Mouse (Mus musculus) hindbrain, embryonic 14.5 days (tissue): ENCODE data around the gene Abcd2. TPM values are rescaled to one million over a fixed set of nuclear protein-coding genes. Genes with fewer than 3 reads are reported as not detected.

ENCODE experiments used
- ATAC-seq: fragments of 200-750 bp; cut with Nextera tagmentation; 2 replicates; pipeline ENCODE4 v1.8.0; 2017; ENCODE audit warnings: moderate number of reproducible peaks, mild to moderate bottlenecking, moderate TSS enrichment, moderate library complexity; ENCODE audit not compliant: low FRiP score
- DNase-seq: peaks from one replicate; pipeline ENCODE4 v3.0.0-alpha.2; 2015; ENCODE audit warnings: low spot score
- H3K27ac ChIP-seq: fragments of 300-500 bp; sonication (generic); 2 replicates; pipeline ENCODE4 v1.5.1; 2014; ENCODE audit warnings: mild to moderate bottlenecking, moderate library complexity
- H3K27me3 ChIP-seq: fragments of 300-500 bp; sonication (generic); 2 replicates; pipeline ENCODE4 v1.6.1; 2014; ENCODE audit warnings: mild to moderate bottlenecking, low read length, mixed read lengths; ENCODE audit not compliant: control insufficient read depth, insufficient read depth
- H3K36me3 ChIP-seq: fragments of 300-500 bp; sonication (generic); replicated peaks from 2 replicates; pipeline ENCODE4 v1.6.1; 2014; ENCODE audit not compliant: control insufficient read depth, insufficient read depth
- H3K4me1 ChIP-seq: fragments of 300-500 bp; sonication (generic); replicated peaks from 2 replicates; pipeline ENCODE4 v1.6.1; 2014; ENCODE audit warnings: antibody characterized with exemption, low read length, mixed read lengths; ENCODE audit not compliant: control insufficient read depth, insufficient read depth
- H3K4me2 ChIP-seq: fragments of 300-500 bp; sonication (generic); replicated peaks from 2 replicates; pipeline ENCODE4 v1.6.1; 2014; ENCODE audit warnings: mild to moderate bottlenecking, moderate library complexity
- H3K4me3 ChIP-seq: fragments of 300-500 bp; sonication (generic); replicated peaks from 2 replicates; pipeline ENCODE4 v1.5.1; 2014; ENCODE audit warnings: mild to moderate bottlenecking, low read length
- H3K9ac ChIP-seq: fragments of 300-500 bp; sonication (generic); 2 replicates; pipeline ENCODE4 v1.6.1; 2014
- H3K9me3 ChIP-seq: fragments of 300-500 bp; sonication (generic); 2 replicates; pipeline ENCODE4 v1.6.1; 2016; ENCODE audit warnings: low read length; ENCODE audit not compliant: control insufficient read depth
- WGBS: fragments of 180-500 bp; shearing (Covaris S2); extraction: QIAGEN DNeasy Blood & Tissue Kit; methylation state at CpG from one replicate; pipeline ENCODE4 v1.1.7; 2014; 5-methylcytosine and 5-hydroxymethylcytosine counted together
- polyA plus RNA-seq: library from polyadenylated mRNA; unstranded; fragments of >200 nt; fragmentation: Nextera tagmentation; extraction: Ambion mirVana; gene quantifications from 2 replicates; pipeline ENCODE4 v1.2.1, GENCODE M21; 2014

The Abcd2 gene
- polyA plus RNA-seq, result 7.0 and 7.6 TPM in 2 replicates

DNA sequence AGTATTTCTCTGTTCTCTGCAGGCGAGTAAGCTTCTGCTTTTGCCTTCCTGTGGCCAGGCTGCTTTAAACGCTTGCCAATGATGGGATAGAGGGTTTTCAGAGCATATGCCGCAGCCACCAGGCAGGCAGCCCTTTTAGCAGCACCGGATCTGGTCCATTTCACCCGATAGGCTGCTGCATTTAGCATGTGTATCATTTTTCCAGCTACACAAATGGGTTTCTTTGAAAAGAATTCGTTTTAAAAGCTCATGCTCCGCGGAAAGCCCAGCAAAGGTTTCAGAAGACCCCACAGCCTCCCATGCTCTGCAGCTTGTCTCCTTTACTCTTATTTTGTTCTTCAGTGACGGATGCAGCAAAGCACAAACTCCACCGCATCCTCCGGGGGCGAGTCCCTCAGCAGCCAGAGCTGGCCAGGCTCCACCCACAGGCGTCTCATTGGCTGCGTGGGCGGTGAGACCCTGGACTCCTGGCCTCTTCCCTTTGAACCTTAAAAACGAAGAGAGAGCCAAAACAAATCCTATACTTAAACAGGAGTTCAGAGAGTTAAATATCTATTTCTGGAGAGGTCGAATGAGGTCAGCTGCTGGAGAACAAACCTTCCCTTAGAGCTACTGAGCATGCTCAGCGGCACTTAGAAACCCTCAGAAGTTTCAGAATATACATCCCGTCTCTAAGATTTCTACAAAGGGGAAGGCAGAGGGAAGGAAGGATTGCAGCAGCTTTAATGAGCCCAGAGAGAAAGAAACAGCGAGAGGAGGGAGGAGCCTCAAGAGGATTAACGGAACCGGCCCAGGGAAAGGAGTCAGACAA is at the start of gene Abcd2:
Abcd2 (minus strand) TSS at position 388 of the 811 bp plus-strand sequence.
- whole genome bisulfite sequencing, result under 1% methylated on average over 22 of the region's 22 CpGs
- Histone ChIP-seq H3K27me3 (no peaks in the 10 kb centered on the region), H3K27ac (peak within 1 kb of the TSS; percentile 82), H3K36me3 (no peaks in the 10 kb centered on the region), H3K9ac (peak within 1 kb of the TSS; percentile 60), H3K4me1 (peaks cover 9% of the 10 kb centered on the region; the same call in 1 of the 2 replicates), H3K4me2 (peak within 1 kb of the TSS; percentile 84), H3K4me3 (peak within 1 kb of the TSS; percentile 50), H3K9me3 (no peaks in the 10 kb centered on the region)
- ATAC-seq (peak; percentile 96), DNase-seq (peak; percentile 77)

DNA sequence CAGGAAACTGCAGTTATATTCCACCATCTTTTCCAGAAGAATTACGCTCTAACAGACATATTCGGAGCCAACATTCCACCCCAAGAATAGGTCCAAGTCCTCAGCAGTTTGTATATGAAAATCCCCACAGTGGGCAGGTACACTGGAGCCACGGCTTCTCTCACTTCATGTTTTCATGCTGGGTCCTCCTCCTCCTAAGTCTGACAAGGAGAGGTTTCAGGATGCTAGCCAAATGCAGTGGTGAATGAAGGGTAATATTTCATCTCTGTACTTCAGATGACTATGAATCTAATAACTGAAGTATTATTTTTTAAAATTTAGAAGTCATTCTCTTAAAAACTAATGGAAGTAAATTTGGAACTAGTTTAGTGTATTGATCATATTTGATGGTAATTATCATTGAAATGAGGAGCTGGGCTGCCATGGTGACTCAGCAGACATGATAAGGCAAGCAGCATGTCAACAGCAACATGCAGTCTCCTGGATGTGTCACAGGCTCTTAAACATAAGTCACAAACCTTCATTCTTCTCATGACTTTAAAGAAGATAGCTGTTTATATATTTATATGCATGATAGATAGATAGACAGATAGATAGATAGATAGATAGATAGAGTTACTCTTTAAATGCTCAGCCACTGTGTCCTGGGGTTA is 49.2 kb upstream of the Abcd2 start:
- ATAC-seq (no peak), DNase-seq (no peak)
- no peak overlapping the region for H3K4me2 ChIP-seq
- H3K27ac ChIP-seq, result no peak overlapping the region
- H3K36me3 ChIP-seq, result no peaks in the 10 kb centered on the region
- no peaks in the 10 kb centered on the region for H3K4me1 ChIP-seq
- no peaks in the 10 kb centered on the region for H3K27me3 ChIP-seq
- no peak overlapping the region for H3K9ac ChIP-seq
- H3K4me3 ChIP-seq, result no peak overlapping the region
- no peaks in the 10 kb centered on the region for H3K9me3 ChIP-seq
- 90% methylated on average over 3 of the region's 3 CpGs for WGBS

DNA sequence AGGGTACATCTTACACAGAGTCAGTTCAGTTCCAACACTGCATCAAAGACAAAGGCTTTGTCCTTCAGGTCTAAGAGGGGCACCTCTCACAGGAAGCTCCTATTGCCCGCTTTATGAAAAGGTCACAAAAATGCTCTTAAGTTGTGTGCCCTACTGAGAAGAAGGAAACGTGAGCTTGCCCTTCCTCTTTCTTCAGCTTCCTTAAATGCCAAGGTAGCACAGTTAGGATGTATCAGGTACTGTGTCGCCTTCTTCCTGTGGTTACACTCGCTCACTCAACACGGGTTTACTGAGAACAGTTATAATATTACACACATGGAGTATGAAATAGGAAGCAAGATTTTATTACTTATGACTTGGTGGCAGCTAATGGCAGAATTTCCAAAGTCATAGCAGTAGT is 45.7 kb upstream of the Abcd2 start:
- Histone ChIP-seq H3K4me3 (no peak overlapping the region), H3K9ac (no peak overlapping the region), H3K27ac (no peak overlapping the region), H3K4me2 (no peak overlapping the region), H3K27me3 (no peaks in the 10 kb centered on the region), H3K36me3 (no peaks in the 10 kb centered on the region), H3K4me1 (no peaks in the 10 kb centered on the region), H3K9me3 (no peaks in the 10 kb centered on the region)
- DNase-seq, result no peak
- ATAC-seq, result no peak
- WGBS, result 86% methylated on average over 5 of the region's 5 CpGs

DNA sequence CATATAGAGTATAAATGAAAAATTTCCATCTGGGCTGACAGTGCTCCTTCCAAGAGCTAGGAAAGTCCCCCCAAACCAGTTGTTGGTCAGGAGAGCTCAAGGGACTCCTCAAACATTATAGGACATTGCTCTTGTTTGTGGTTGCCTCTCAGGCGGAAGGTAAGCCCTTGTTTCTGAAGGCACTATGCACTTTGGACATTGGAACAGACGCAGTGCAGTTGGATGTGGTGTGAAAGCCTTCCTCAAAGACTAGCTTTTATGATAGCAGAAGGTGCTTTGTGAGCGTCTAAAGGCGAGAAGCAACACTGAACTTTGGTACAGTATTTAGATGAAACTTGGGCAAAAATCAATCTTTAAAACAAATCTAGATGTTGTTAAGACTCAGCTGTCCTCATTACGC is 14.9 kb upstream of the Abcd2 start:
- H3K4me2 ChIP-seq, result no peak overlapping the region
- no peak overlapping the region for H3K4me3 ChIP-seq
- H3K9me3 ChIP-seq, result no peaks in the 10 kb centered on the region
- no peak overlapping the region for H3K9ac ChIP-seq
- H3K27me3 ChIP-seq, result no peaks in the 10 kb centered on the region
- H3K27ac ChIP-seq, result no peak overlapping the region
- DNase-seq (no peak), ATAC-seq (no peak)
- no peaks in the 10 kb centered on the region for H3K36me3 ChIP-seq
- 93% methylated on average over 5 of the region's 5 CpGs for WGBS
- H3K4me1 ChIP-seq, result no peaks in the 10 kb centered on the region

DNA sequence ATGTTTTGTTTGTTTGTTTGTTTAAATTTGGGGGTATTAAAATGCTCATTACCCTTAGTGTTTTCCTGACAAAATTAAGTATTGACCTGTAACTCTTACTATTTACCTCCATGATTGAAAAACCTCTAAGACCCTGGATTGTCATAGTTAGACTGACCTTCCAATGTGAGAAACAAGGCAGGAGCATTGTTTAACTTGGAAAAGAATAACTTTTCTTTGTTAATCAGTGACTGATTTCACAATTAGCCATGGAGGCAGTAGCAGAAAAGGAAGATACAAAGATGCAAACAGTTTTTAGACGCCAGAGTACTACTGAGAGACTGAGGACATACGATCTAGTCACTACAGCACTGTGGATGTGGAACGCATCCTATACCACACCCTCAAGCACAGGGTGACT is 11.9 kb upstream of the Abcd2 start:
- no peak overlapping the region for H3K9ac ChIP-seq
- WGBS, result 80% methylated on average over 3 of the region's 3 CpGs
- no peak for ATAC-seq

DNA sequence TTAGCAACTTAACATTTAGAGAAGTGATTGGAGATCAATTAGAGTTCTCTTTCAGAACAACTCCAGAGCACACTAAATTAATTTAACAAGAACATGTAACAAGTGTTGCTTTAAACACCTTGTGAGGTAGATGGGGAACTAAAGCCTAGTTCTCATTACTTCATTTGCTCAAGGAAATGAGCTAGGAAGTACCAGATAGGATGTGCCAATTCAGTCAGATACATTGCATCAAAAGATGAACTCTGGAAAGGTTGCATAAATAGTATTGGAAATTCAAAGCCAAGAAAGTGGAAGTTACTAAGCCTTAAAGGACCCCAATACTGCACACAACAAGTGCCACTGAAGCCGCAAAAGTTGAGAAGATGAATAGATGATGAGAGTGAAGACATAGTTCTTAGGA is 10.9 kb upstream of the Abcd2 start:
- no peak for ATAC-seq
- DNase-seq, result no peak
- no peak overlapping the region for H3K9ac ChIP-seq
- H3K9me3 ChIP-seq, result no peaks in the 10 kb centered on the region
- H3K4me2 ChIP-seq, result no peak overlapping the region
- WGBS, result 85% methylated on average over 1 of the region's 1 CpGs
- H3K27ac ChIP-seq, result no peak overlapping the region
- no peaks in the 10 kb centered on the region for H3K27me3 ChIP-seq
- no peaks in the 10 kb centered on the region for H3K36me3 ChIP-seq
- H3K4me1 ChIP-seq, result no peaks in the 10 kb centered on the region
- H3K4me3 ChIP-seq, result no peak overlapping the region

More for the DNA sequence above, 11.9 kb upstream of the Abcd2 start:
- H3K27ac ChIP-seq, result no peak overlapping the region
- no peak overlapping the region for H3K4me2 ChIP-seq
- H3K9me3 ChIP-seq, result no peaks in the 10 kb centered on the region
- H3K36me3 ChIP-seq, result no peaks in the 10 kb centered on the region
- no peak overlapping the region for H3K4me3 ChIP-seq
- no peaks in the 10 kb centered on the region for H3K27me3 ChIP-seq
- H3K4me1 ChIP-seq, result no peaks in the 10 kb centered on the region
- no peak for DNase-seq

DNA sequence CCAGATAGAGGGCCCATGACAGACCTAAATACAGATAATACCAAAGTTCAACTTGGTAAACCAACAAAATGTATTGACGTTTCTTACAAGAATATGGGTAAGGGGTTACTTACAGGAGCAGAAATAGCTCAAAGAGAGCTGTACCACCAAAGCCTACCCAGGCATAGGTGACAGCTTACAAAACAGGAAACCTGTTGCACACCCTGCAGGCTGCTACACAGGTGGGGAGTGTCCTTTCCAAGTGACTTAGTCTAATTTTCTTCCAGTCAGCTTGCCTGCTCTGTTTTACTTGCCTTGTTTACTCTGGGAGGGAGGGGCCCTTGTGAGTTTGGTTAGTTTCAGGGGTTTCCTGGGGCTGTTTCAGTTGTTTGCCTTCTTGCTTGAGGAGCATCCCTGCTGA is 9.2 kb upstream of the Abcd2 start:
- H3K27me3 ChIP-seq, result no peaks in the 10 kb centered on the region
- ATAC-seq (no peak), DNase-seq (no peak)
- 88% methylated on average over 1 of the region's 1 CpGs for WGBS
- H3K4me3 ChIP-seq, result no peak overlapping the region
- no peaks in the 10 kb centered on the region for H3K4me1 ChIP-seq
- no peak overlapping the region for H3K27ac ChIP-seq
- H3K9ac ChIP-seq, result no peak overlapping the region
- H3K36me3 ChIP-seq, result no peaks in the 10 kb centered on the region
- H3K9me3 ChIP-seq, result no peaks in the 10 kb centered on the region
- no peak overlapping the region for H3K4me2 ChIP-seq

DNA sequence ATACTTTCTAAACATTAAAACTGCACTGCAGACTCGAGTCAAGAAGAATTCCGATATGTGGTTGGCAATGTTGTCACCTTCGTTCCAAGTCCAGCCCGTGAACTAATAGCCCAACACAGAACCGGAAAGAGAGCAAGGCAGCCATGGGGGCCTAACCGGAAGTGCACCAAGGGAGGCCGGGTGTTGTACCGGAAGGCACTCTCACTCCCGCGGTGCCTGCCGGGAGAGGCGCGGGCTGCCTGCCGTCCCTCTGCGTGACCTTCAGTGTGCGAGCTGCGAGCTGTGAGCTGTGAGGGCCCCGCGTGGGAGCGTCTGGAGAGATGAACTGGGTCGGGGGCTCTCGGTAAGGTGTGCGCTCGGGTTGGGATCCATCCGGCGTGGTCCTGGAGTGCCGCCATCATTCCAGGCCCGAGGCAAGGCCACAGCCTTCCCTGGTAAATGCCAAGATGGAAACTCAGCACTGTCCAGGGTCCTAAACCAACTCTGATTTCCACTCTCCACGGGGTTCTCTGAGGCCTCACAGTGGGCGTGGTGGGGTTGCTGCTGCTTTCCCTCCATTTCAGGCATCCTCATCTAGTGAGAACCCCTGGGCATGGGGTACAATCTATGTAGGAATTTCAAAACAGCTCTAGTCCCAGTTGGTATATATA is 7.8 kb upstream of the Abcd2 start, which contains the start of gene CN725425:
CN725425 (plus strand) TSS at position 239 of the 650 bp plus-strand sequence.
- no peak for ATAC-seq
- Histone ChIP-seq H3K9ac (no peak within 1 kb of the TSS), H3K9me3 (no peaks in the 10 kb centered on the region), H3K4me2 (no peak within 1 kb of the TSS), H3K27ac (no peak within 1 kb of the TSS), H3K27me3 (no peaks in the 10 kb centered on the region), H3K4me3 (no peak within 1 kb of the TSS), H3K4me1 (no peaks in the 10 kb centered on the region), H3K36me3 (no peaks in the 10 kb centered on the region)
- no peak for DNase-seq
- 93% methylated on average over 30 of the region's 30 CpGs for WGBS

DNA sequence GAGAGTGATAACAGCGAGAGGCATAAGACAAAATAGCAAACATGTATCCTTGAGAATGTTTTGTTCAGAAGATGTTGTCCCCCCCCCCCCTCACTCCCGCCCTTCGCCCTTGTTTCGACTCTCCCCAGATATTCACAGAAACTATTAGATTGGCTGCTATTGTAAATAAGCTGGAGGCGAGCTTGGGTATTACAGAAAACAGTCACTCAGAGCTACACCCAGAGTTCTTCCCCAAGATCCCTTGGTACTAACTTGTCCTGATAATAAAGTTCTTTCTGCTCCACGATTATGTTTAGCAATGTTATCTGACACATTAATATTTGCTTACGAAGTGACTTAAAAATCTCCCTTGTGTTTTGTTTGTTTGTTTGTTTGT is 612 bp upstream of the Abcd2 start:
- no peaks in the 10 kb centered on the region for H3K36me3 ChIP-seq
- H3K27me3 ChIP-seq, result no peaks in the 10 kb centered on the region
- ATAC-seq, result peak; percentile 22; the same call in 1 of the 2 replicates
- peak overlapping the region; percentile 60 for H3K9ac ChIP-seq
- no peak for DNase-seq
- WGBS, result 13% methylated on average over 7 of the region's 7 CpGs
- peak overlapping the region; percentile 50 for H3K4me3 ChIP-seq
- peak overlapping the region; percentile 84 for H3K4me2 ChIP-seq
- no peaks in the 10 kb centered on the region for H3K9me3 ChIP-seq
- H3K4me1 ChIP-seq, result peaks cover 9% of the 10 kb centered on the region; the same call in 1 of the 2 replicates
- peak overlapping the region; percentile 82 for H3K27ac ChIP-seq
